Mouse (Mus musculus): Measurements from ENCODE around the gene Gm10100.
"Not testable (repeated sequence)": the region's sequence is repeated elsewhere in the genome, so short reads cannot be mapped to it uniquely, and the experiment has no call there.

Gene Gm10100

GRCm38 (mm10) chr10:77752312-77752711 lies 26.0 kb downstream of the Gm10100 start:
- DNase-seq (ENCODE audit: low read depth): peak; percentile 32

- DNase-seq (ENCODE audit: low read depth): peak; percentile 13
Measured at GRCm38 (mm10) chr10:77753448-77753847, 27.2 kb downstream of the Gm10100 start.

GRCm38 (mm10) chr10:77759582-77759981 lies 33.3 kb downstream of the Gm10100 start, which contains the start of gene Gm3233:
TSS of gene Gm3233 (minus strand) at chr10:77759682.
- DNase-seq (ENCODE audit: low read depth): not testable (repeated sequence)

- DNase-seq (ENCODE audit: low read depth): no peak
Measured at GRCm38 (mm10) chr10:77769727-77770126, 43.4 kb downstream of the Gm10100 start.

- DNase-seq (ENCODE audit: low read depth): not testable (repeated sequence)
Measured at GRCm38 (mm10) chr10:77771225-77771624, 44.9 kb downstream of the Gm10100 start, which contains the start of gene Gm3238. TSS of gene Gm3238 (minus strand) at chr10:77771325.

- not testable (repeated sequence) for DNase-seq (ENCODE audit: low read depth)
Measured at GRCm38 (mm10) chr10:77772142-77772541, 45.9 kb downstream of the Gm10100 start.

Measured in 416B (cell line).